Mouse (Mus musculus) lung, embryonic 14.5 days (tissue): ENCODE measurements around the gene St3gal3. TPM values are rescaled to one million over a fixed set of nuclear protein-coding genes. Genes with fewer than 3 reads are reported as not detected.
A peak's percentile ranks its signal among the peaks of the same experiment; 100 is the strongest.

Experiments
- ATAC-seq: fragments of 200-750 bp; cut with Nextera tagmentation; 2 replicates; pipeline ENCODE4 v1.8.0; 2017; ENCODE audit warnings: mild to moderate bottlenecking, moderate TSS enrichment, moderate library complexity; ENCODE audit not compliant: insufficient read depth
- DNase-seq: peaks from one replicate; pipeline ENCODE4 v3.0.0-alpha.2; 2015
- H3K27ac ChIP-seq: fragments of 300-500 bp; sonication (generic); 2 replicates; pipeline ENCODE4 v1.5.1; 2014; ENCODE audit warnings: low read depth, mild to moderate bottlenecking, moderate library complexity
- H3K27me3 ChIP-seq: fragments of 300-500 bp; sonication (generic); 2 replicates; pipeline ENCODE4 v1.6.1; 2014; ENCODE audit warnings: low read length, control low read depth; ENCODE audit not compliant: insufficient read depth
- H3K36me3 ChIP-seq: fragments of 300-500 bp; sonication (generic); 2 replicates; pipeline ENCODE4 v1.6.1; 2014; ENCODE audit warnings: control low read depth; ENCODE audit not compliant: insufficient read depth
- H3K4me1 ChIP-seq: fragments of 300-500 bp; sonication (generic); 2 replicates; pipeline ENCODE4 v1.6.1; 2014; ENCODE audit warnings: antibody characterized with exemption, control low read depth; ENCODE audit not compliant: insufficient read depth
- H3K4me2 ChIP-seq: fragments of 300-500 bp; sonication (generic); 2 replicates; pipeline ENCODE4 v1.6.1; 2014; ENCODE audit warnings: mild to moderate bottlenecking
- H3K4me3 ChIP-seq: fragments of 300-500 bp; sonication (generic); 2 replicates; pipeline ENCODE4 v1.5.1; 2014; ENCODE audit warnings: low read depth, low read length
- H3K9ac ChIP-seq: fragments of 300-500 bp; sonication (generic); 2 replicates; pipeline ENCODE4 v1.6.1; 2014
- H3K9me3 ChIP-seq: fragments of 300-500 bp; sonication (generic); 2 replicates; pipeline ENCODE4 v1.6.1; 2016; ENCODE audit warnings: low read depth, low read length, control low read depth
- CTCF ChIP-seq: IDR thresholded peaks from 2 replicates; pipeline ENCODE4 v1.5.1; 2016; ENCODE audit warnings: antibody characterized with exemption, low read depth
- WGBS: fragments of 180-500 bp; shearing (Covaris S2); extraction: QIAGEN DNeasy Blood & Tissue Kit; methylation state at CpG from one replicate; pipeline ENCODE4 v1.1.7; 2014; 5-methylcytosine and 5-hydroxymethylcytosine counted together
- polyA plus RNA-seq: library from polyadenylated mRNA; unstranded; fragments of >200 nt; fragmentation: Nextera tagmentation; extraction: Ambion mirVana; gene quantifications from 2 replicates; pipeline ENCODE4 v1.2.1, GENCODE M21; 2014

Gene St3gal3
- polyA plus RNA-seq, 1 experiment from 2014 or later, result 6.3 TPM

DNA sequence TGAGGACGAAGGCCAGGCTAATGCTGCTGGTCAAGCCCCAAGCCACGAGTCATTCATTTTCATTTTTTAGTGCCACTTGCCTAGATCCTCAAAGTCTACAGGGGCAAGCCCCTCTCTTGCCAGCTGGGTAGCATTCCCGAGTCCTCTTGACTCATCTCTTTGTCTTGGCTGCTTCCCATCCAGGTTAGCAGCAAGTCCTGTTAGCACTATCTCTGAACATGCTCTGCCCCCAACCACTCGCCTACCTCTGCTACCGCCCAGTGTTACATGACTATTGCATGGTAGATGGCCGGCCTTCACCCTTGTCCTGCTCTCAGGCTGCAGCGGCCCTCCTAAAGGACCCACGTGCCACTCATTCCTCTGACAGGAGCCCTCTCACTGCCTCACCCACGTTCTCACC lies 156.4 kb downstream of the St3gal3 start:
- Histone ChIP-seq H3K27ac (no peak overlapping the region), H3K4me2 (no peak overlapping the region), H3K4me1 (no peaks in the 10 kb centered on the region), H3K27me3 (no peaks in the 10 kb centered on the region), H3K4me3 (no peak overlapping the region), H3K9ac (no peak overlapping the region), H3K9me3 (no peaks in the 10 kb centered on the region), H3K36me3 (no peaks in the 10 kb centered on the region)
- DNase-seq (no peak), ATAC-seq (no peak)
- TF ChIP-seq CTCF, result no peak
- WGBS, result 85% methylated on average over 9 of the region's 9 CpGs

GRCm38 (mm10) chr4:117977841-117978240 lies 156.9 kb downstream of the St3gal3 start:
- Histone ChIP-seq H3K36me3 (no peaks in the 10 kb centered on the region), H3K4me2 (no peak overlapping the region), H3K4me3 (no peak overlapping the region), H3K27ac (no peak overlapping the region), H3K27me3 (no peaks in the 10 kb centered on the region), H3K4me1 (no peaks in the 10 kb centered on the region), H3K9me3 (no peaks in the 10 kb centered on the region), H3K9ac (no peak overlapping the region)
- ATAC-seq (no peak), DNase-seq (no peak)
- TF ChIP-seq CTCF, result no peak
- 82% methylated on average over 11 of the region's 11 CpGs for WGBS

DNA sequence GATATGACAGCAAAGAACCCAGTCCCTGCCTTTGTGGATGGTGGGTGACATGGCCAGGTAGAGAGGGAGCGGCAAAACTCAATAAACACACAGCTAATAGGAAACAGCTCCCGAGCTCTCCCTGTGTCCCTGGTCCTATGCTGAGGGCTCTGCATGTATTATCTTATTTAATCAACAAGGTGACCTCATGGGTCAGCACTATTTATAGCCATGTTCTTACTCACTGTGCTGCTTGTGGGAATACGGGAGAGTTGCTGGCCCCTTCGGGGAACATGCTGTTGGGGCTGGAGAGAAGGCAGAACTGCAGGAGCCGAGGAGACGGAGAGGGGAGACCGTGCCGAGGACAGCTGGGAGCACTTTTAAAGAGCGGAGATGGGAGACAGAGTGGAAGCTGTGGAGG lies 157.3 kb downstream of the St3gal3 start:
- Histone ChIP-seq H3K4me2 (no peak overlapping the region), H3K9me3 (no peaks in the 10 kb centered on the region), H3K27ac (no peak overlapping the region), H3K27me3 (no peaks in the 10 kb centered on the region), H3K36me3 (no peaks in the 10 kb centered on the region), H3K4me3 (no peak overlapping the region), H3K4me1 (no peaks in the 10 kb centered on the region), H3K9ac (no peak overlapping the region)
- ATAC-seq (no peak), DNase-seq (no peak)
- TF ChIP-seq CTCF, result no peak
- 62% methylated on average over 9 of the region's 9 CpGs for WGBS

GRCm38 (mm10) chr4:117975820-117976219 lies 158.9 kb downstream of the St3gal3 start:
- no peak for ATAC-seq
- H3K4me1 ChIP-seq, result no peaks in the 10 kb centered on the region
- no peaks in the 10 kb centered on the region for H3K9me3 ChIP-seq
- no peaks in the 10 kb centered on the region for H3K27me3 ChIP-seq
- DNase-seq, result peak; percentile 41
- H3K9ac ChIP-seq, result no peak overlapping the region
- H3K27ac ChIP-seq, result no peak overlapping the region
- no peak for TF ChIP-seq CTCF
- no peak overlapping the region for H3K4me2 ChIP-seq
- H3K36me3 ChIP-seq, result no peaks in the 10 kb centered on the region
- WGBS, result 53% methylated on average over 1 of the region's 1 CpGs
- H3K4me3 ChIP-seq, result no peak overlapping the region

GRCm38 (mm10) chr4:117974719-117975118 lies 160.0 kb downstream of the St3gal3 start:
- TF ChIP-seq CTCF, result no peak

GRCm38 (mm10) chr4:117972999-117973398 lies 161.7 kb downstream of the St3gal3 start:
- no peak overlapping the region for H3K9ac ChIP-seq
- ATAC-seq, result no peak
- no peak for TF ChIP-seq CTCF
- no peaks in the 10 kb centered on the region for H3K36me3 ChIP-seq
- H3K4me2 ChIP-seq, result no peak overlapping the region
- H3K4me1 ChIP-seq, result no peaks in the 10 kb centered on the region
- DNase-seq, result no peak
- H3K4me3 ChIP-seq, result no peak overlapping the region
- H3K9me3 ChIP-seq, result no peaks in the 10 kb centered on the region
- no peaks in the 10 kb centered on the region for H3K27me3 ChIP-seq
- no peak overlapping the region for H3K27ac ChIP-seq
- 35% methylated on average over 10 of the region's 10 CpGs for whole genome bisulfite sequencing

More at GRCm38 (mm10) chr4:117974719-117975118, 160.0 kb downstream of the St3gal3 start:
- WGBS, result 59% methylated on average over 5 of the region's 5 CpGs
- H3K4me1 ChIP-seq, result no peaks in the 10 kb centered on the region
- H3K4me2 ChIP-seq, result no peak overlapping the region
- H3K27me3 ChIP-seq, result no peaks in the 10 kb centered on the region
- H3K4me3 ChIP-seq, result no peak overlapping the region
- H3K36me3 ChIP-seq, result no peaks in the 10 kb centered on the region
- no peak for ATAC-seq
- DNase-seq, result no peak
- no peaks in the 10 kb centered on the region for H3K9me3 ChIP-seq
- H3K9ac ChIP-seq, result no peak overlapping the region
- H3K27ac ChIP-seq, result no peak overlapping the region

DNA sequence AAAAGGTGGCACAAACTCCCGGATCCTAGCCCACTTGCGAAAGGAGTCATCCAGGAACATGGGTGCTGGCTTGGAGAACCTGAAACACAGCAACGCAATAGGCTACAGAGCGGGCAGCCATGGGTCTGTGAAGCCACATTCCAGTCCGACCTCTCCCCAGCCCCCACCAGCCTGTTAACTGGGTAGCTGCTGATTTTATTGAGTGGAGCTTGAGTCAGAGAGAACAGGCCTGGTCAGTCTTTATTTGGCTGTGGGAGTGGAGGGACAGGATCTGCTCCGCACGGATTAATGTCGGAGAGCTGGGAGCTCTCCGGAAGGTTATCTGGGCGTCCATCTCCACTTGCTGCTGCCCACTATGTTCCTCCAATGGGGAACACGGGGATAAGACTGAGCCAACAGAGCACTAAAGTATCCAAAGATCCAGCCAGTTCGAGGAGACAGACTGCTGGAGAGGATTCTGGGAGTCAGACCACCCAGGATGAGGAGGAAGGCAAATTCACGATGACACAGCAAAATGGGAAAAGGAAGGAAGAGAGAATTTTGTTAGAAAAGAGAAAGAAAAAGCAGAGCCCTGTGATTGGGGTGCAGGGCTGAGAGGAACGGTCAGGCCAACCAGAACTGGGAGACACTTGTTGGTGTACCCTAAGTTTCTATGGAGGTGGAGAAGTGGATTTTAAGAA lies 170.2 kb downstream of the St3gal3 start:
- 0 out of 2 replicates have a peak, but pooled peaks cover 3% of the 10 kb centered on the region for H3K4me1 ChIP-seq
- no peaks in the 10 kb centered on the region for H3K27me3 ChIP-seq
- DNase-seq, result peak; percentile 34
- ATAC-seq, result no peak
- H3K4me3 ChIP-seq, result no peak overlapping the region
- H3K9me3 ChIP-seq, result no peaks in the 10 kb centered on the region
- WGBS, result 50% methylated on average over 14 of the region's 14 CpGs
- H3K27ac ChIP-seq, result no peak overlapping the region
- TF ChIP-seq CTCF, result no peak
- H3K4me2 ChIP-seq, result no peak overlapping the region
- H3K9ac ChIP-seq, result no peak overlapping the region
- H3K36me3 ChIP-seq, result no peaks in the 10 kb centered on the region
